Mouse (Mus musculus) inflammation-experienced regulatory T-cells, adult 6 months (primary cell): ENCODE data around the gene Zfp800. TPM values are rescaled to one million over a fixed set of nuclear protein-coding genes. Genes with fewer than 3 reads are reported as not detected.

Experiments used
- ATAC-seq: one replicate; pipeline ENCODE4 v1.8.0; 2017
- polyA plus RNA-seq, 3 experiments: library from polyadenylated mRNA; unstranded; fragments of 100-300 nt; shearing (Covaris generic); gene quantifications; one replicate each; pipeline ENCODE4 v1.2.1; 2017

Zfp800 gene
- 10 to 100 TPM; 25.4 to 38.2 (median 29.1) TPM for polyA plus RNA-seq

DNA sequence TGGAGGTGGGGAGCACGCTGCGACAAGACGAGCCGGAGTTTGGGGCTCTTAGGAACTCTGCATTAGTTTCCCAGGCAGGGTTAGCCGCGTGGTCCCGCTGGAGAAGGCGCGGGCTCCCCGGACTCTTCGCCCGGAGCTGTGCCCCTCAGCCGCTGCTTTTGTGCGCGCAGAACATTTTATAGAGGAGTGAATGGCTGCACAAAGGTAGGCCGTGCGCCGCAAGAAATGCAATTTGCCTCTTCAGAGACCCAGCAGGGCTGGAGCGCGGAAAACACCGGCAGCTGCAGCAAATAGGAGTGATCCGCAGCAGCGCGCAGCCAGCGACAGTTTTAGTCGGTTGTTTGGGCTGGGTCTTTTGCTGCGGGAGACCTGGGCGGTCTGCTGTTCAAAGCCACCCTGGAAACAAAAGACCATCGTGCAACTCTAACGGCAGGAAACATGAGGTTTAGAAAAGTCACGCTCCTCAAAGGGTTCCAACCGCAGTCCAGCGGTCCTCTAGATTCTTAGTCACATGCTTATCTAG, at the start of gene Zfp800:
TSS of gene Zfp800 (minus strand) at position 325 of the 523 bp plus-strand sequence.
- ATAC-seq, result peak; percentile 46

DNA sequence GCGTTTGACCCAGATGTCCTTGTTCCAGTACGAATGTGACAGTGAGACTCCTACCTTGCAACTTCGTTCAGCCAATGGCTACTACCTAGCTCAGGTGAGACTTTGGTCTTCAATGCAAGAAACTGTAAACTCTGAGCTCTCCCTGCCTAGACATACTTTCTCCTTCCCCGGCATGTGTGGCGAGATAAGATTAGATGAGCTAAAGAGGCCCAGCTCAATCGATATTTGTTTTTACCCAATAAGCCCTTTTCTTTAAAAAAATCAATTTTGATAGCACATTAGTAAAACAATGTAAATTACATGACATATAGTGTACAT, 33.7 kb upstream of the Zfp800 start:
- no peak for ATAC-seq

DNA sequence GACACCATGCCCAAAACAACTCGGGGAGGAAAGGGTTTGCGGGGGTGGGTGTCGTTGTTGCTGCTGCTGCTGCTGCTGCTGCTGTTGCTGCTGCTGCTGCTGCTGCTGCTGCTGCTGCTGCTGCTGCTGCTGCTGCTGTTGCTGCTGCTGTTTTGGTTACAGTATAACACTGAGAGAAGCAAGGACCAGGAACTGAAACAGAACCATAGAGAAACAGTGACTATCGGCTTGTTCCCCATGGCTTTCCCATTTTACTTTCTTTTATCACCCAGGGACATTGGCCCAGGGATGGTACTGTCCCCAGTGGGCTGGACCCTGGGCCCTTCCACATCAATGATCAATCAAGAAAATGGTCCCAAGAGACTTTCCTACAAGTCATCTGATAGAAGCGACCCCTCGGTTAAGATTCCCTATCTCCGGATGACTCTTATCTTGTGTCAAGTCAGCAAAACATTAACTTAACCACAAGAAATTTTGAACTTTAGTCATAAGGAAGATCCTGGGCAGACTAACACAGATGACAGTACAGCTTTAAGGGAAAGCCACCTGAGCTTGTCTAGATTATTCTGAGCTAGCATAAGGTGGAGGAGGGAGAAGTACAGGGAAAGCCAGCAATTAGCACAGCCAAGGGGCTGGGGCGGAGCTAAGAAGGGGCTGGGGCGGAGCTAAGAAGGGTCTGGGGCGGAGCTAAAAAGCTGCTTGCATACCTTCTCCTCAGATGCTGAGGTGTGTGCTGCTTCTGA, 33.2 kb upstream of the Zfp800 start:
- ATAC-seq, result no peak

DNA sequence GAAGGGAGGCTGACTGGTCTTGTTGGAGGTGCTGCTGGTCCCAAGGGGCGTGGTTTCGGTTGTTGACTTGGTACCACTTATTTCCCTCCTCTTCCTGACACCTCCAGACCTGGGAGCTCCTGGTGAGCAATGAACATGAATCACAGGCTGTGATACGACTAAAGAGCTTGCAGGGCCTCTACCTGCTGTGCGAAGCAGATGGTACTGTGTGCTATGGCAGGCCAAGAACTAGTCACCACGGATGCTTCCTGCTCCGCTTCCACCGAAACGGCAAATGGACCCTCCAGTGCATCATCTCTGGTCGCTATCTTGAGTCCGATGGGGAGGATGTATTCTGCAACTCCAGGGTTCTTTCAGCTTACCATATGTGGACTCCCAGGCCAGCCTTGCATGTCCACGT, 32.1 kb upstream of the Zfp800 start:
- no peak for ATAC-seq

GRCm38 (mm10) chr6:28428290-28428689, 30.5 kb upstream of the Zfp800 start, which contains the start of gene Gcc1:
TSS of gene Gcc1 (minus strand) at chr6:28428390.
- ATAC-seq, result no peak

GRCm38 (mm10) chr6:28427096-28427839, 29.5 kb upstream of the Zfp800 start, which contains the start of gene Fscn3:
TSS of gene Fscn3 (plus strand) at chr6:28427789.
- ATAC-seq, result peak; percentile 49

DNA sequence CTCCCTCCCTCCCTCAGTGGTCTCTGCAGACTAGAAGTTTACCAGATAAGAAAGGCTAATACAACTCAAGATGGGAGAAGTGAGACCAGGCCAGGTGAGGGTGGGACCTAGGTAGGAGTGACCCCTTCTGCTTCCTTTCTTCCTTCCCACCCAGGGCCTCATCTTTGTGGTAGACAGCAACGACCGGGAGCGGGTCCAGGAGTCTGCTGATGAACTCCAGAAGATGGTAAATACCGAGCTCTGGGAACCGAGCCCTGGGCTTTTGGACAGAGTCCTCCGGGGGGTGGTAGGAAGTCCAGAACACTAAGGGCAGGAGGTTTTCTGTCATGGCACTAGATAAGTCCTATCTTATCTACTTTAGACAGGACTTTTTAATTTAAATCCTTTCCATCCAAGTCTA, 27.2 kb upstream of the Zfp800 start:
- no peak for ATAC-seq

DNA sequence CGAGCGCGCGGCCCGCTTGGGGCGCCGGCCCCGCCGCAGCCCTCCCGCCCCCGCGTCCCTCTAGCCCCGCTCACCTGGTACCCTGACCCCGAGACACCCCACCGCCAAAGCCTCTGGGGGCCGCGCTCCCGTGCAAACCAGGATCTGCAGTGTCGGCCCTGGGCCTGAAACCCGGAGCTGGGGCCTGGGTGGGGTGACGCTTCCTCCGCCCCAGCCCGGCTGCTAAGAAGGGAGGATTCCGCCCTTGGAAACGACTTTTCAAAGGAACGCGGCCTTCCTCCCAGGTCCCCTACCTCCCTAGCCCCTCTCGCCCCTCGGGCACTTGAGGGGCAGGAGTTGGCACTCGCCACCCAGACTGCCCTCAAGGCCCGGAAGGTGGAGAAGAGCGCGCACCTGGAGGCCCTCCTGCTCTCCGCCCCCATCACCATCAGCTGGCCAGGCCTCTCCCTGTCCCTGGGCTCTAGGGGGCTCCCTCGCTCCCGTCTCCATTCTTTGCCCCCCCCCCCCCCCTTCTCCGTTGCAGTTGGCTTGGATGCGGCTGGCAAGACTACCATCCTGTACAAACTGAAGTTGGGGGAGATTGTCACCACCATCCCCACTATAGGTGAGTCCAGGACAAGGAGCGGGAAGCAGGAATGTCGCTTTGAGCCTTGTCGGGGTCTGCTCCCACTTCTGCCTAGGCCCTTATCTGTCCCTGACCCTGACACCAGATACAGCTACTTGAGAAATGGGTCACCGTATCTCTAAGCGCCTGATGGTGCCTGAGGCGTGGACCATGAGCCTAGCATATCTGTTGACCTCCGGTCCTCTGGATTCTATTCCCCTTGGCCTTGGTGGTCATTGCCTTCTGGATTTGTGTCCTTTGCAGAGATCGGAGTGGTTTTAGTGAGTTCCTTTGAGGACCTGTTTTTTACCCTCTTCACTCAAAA, 26.2 kb upstream of the Zfp800 start:
- ATAC-seq, result no peak

- peak; percentile 45 for ATAC-seq
These were observed 25.5 kb upstream of the Zfp800 start, which contains the start of gene Arf5 for GRCm38 (mm10) chr6:28423313-28423712. TSS of gene Arf5 (plus strand) at chr6:28423560.

GRCm38 (mm10) chr6:28422651-28423290, 25.0 kb upstream of the Zfp800 start:
- no peak for ATAC-seq

- peak; percentile 91 for ATAC-seq
These were observed 23.7 kb upstream of the Zfp800 start for GRCm38 (mm10) chr6:28421469-28422000.

DNA sequence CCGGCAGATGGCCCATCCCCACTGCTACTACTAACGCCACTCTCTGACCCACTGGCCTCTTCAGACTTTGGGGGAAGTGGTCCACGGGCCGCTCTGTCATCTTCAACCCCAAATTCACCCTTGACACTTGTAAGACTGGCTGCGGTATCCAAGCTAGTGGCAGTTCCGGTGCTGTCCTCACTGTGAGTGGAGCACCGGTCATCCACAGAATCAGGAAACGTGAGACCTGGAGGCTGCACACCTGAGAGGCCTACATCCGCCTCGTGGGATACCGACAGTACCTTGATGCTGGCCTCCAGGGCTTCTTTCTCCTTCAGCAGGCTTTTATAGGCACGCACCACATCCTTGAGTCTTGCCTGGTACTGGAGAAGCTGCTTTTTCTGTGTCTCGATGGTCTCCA, 23.1 kb upstream of the Zfp800 start:
- ATAC-seq, result no peak

DNA sequence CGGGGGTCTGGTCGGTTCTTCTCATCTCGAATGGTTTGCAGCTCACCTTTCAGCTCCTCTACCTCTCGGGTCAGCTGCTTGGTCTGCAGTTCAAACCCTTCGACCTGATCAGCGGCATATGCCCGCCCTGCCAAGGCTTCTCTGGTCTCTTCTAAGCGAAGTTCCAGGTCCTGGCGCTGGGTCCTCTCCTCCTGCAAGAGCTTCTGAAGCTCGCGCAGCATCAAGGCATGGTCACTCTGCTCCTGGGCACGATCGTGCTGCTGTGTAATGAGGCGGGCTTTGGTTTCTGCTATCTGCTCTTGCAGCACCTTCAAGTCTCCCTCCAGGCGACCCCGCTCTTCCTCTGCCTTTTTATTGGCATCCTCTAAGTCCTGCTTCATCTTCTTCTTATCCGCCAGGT, 22.6 kb upstream of the Zfp800 start:
- no peak for ATAC-seq

DNA sequence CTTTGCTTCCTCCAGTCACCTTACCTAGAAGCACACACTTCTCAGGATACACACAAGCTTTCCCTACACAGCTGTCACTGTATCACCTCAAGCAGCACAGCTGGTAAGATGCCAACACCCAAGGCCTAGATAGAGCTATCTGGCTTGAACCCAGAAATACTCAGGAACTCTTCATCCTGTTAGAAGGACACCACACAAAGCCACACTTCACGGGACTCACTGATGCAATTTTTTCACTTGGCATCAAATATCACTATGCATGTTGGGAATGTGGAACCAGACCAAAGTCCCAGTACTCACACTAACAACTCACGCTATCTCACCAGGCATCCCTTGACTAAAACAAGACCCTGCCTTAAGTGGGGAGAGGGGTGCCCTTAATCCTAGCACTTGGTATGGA, 21.9 kb upstream of the Zfp800 start:
- no peak for ATAC-seq

DNA sequence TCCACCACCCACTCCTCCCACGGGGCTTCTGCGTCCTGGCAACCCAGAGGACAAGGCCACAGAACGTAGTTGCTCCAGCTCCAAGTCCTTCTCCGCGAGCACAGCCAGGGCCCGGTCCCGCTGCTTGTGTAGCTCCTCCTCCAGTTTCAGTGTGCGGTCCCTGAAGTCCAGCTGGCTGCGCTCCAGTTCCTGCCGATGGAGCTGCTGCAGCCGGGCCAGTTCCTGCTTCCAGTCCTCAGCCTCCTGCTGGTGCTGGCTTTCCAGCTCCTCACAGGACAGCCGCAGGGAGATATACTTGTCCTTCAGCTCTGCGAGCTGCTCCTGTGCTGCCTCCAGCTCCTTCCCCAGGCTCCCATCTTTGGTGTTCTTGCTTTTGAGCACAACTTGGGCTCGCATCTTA, 20.6 kb upstream of the Zfp800 start:
- no peak for ATAC-seq

GRCm38 (mm10) chr6:28416981-28417380, 19.2 kb upstream of the Zfp800 start:
- ATAC-seq, result no peak

DNA sequence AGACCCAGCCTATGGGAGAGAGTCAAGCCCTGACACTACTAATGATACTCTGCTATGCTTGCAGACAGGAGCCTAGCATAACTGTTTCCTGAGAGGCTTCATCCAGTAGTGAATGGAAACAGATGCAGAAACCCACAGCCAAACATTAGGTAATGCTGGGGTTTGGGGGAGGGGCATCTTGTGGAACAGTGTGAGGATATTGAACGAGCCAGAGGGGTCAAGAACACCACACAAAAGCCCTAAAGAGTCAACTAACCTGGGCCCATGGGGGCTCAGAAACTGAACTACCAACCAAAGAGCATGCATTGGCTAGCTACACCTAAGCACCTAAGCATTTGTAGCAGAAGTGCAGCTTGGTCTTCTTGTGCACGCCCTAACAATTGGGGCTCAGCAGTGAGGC, 13.4 kb upstream of the Zfp800 start:
- no peak for ATAC-seq

GRCm38 (mm10) chr6:28410053-28410452, 12.2 kb upstream of the Zfp800 start:
- peak; percentile 82 for ATAC-seq

DNA sequence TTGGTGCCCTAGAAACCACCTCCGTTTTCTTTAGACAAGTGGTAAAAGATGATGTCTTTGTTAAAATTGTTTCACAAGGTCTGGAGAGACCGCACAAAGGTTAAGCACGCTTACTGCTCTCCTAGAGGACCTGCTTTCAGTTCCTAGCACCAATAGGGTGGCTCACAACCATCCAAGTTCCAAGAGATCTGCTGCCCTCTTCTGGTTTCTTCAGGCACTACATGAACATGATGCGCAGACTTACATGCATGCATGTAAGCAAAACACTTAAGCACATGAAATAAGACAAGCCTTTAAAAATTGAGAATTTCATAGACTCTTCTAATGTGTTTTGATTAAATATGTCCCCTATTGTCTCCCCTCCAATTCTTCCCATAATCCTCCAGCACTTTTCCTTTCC, 2.0 kb upstream of the Zfp800 start:
- no peak for ATAC-seq

GRCm38 (mm10) chr6:28398726-28399125, 921 bp upstream of the Zfp800 start:
- no peak for ATAC-seq

- ATAC-seq, result no peak
These were observed 850 bp downstream of the Zfp800 start for GRCm38 (mm10) chr6:28396853-28397457.
